Mouse (Mus musculus) C2C12 (cell line): ENCODE measurements around the gene Frg2f1. TPM values are rescaled to one million over a fixed set of nuclear protein-coding genes. Genes with fewer than 3 reads are reported as not detected.

Experiments used
- H3K27me3 ChIP-seq: one replicate; pipeline ENCODE4 v1.6.1; 2011; ENCODE audit not compliant: control insufficient read depth, insufficient read depth, insufficient read length
- H3K36me3 ChIP-seq: one replicate; pipeline ENCODE4 v1.6.1; 2011; ENCODE audit not compliant: control insufficient read depth, insufficient read depth
- H3K4me3 ChIP-seq: one replicate; pipeline ENCODE4 v1.5.1; 2011; ENCODE audit warnings: mild to moderate bottlenecking, control low read depth; ENCODE audit not compliant: poor library complexity, insufficient read depth, severe bottlenecking
- H3K79me2 ChIP-seq: one replicate; pipeline ENCODE4 v1.6.1; 2011; ENCODE audit not compliant: control insufficient read depth, insufficient read depth
- H3K79me3 ChIP-seq: one replicate; pipeline ENCODE4 v1.6.1; 2011; ENCODE audit warnings: low read depth, control low read depth
- H3ac ChIP-seq: one replicate; pipeline ENCODE3; 2011; ENCODE audit warnings: low read depth; ENCODE audit not compliant: control insufficient read depth, insufficient read length
- CEBPB ChIP-seq: IDR thresholded peaks from one replicate; pipeline ENCODE4 v1.6.1; 2011; ENCODE audit warnings: low read depth, mild to moderate bottlenecking, control low read depth, moderate library complexity
- CTCF ChIP-seq: IDR thresholded peaks from one replicate; pipeline ENCODE4 v1.5.1; 2011; ENCODE audit not compliant: control insufficient read depth, insufficient read depth, insufficient read length
- FOSL1 ChIP-seq: IDR thresholded peaks from one replicate; pipeline ENCODE4 v1.8.0; 2011; ENCODE audit warnings: mild to moderate bottlenecking, low read length; ENCODE audit not compliant: poor library complexity, insufficient read depth, severe bottlenecking
- MAX ChIP-seq: IDR thresholded peaks from one replicate; pipeline ENCODE4 v1.6.1; 2011; ENCODE audit warnings: mild to moderate bottlenecking, control low read depth
- MYOD1 ChIP-seq: IDR thresholded peaks from one replicate; pipeline ENCODE4 v1.6.1; 2011; ENCODE audit warnings: low read depth; ENCODE audit not compliant: control insufficient read depth, insufficient read length
- MYOG ChIP-seq: IDR thresholded peaks from one replicate; pipeline ENCODE4 v1.6.1; 2011; ENCODE audit not compliant: control insufficient read depth, insufficient read length; ENCODE audit errors: extremely low read depth
- USF1 ChIP-seq: IDR thresholded peaks from one replicate; pipeline ENCODE4 v1.6.1; 2011; ENCODE audit warnings: low read depth, mild to moderate bottlenecking, control low read depth, moderate library complexity
- polyA plus RNA-seq: library from polyadenylated mRNA; unstranded; fragments of >200 nt; fragmentation: generic; extraction: Trizol; gene quantifications from one replicate; pipeline ENCODE4 v1.2.1, GENCODE M21; 2012; ENCODE audit warnings: missing spikeins

Frg2f1 gene
- polyA plus RNA-seq, 1 experiment: 2.0 TPM

DNA sequence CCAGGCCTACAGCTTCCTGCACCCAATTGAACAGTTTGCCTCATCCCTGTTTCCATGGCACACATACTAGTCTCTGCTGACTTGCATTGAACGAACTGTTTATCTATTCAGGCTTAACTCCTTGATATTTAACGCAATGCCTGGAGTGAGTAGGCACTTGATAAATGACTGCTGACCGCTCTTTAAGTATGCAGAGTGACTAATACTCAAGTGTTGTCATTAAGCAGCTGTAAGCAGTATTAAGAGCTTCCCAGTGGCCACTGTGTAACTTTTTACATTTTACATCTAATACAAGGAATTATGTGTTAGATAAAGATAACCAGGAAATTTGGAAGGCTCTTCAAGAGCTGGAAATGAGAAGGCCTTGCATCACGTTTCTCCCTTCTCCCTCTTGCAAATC lies 4.2 kb downstream of the Frg2f1 start:
- H3K79me2 ChIP-seq: peaks cover 7% of the 10 kb centered on the region
- H3K79me3 ChIP-seq: peaks cover under 1% of the 10 kb centered on the region
- H3K27me3 ChIP-seq: no peaks in the 10 kb centered on the region
- no peak overlapping the region for H3ac ChIP-seq
- no peak for TF ChIP-seq USF1
- TF ChIP-seq FOSL1: no peak
- no peak for TF ChIP-seq MYOG
- TF ChIP-seq CEBPB: no peak
- TF ChIP-seq MAX: no peak
- no peak for TF ChIP-seq CTCF
- no peak for TF ChIP-seq MYOD1
- no peak overlapping the region for H3K4me3 ChIP-seq
- H3K36me3 ChIP-seq: no peaks in the 10 kb centered on the region

- no peak overlapping the region for H3K4me3 ChIP-seq
- no peaks in the 10 kb centered on the region for H3K27me3 ChIP-seq
- no peaks in the 10 kb centered on the region for H3K36me3 ChIP-seq
- H3K79me2 ChIP-seq: no peaks in the 10 kb centered on the region
- H3ac ChIP-seq: no peak overlapping the region
- no peaks in the 10 kb centered on the region for H3K79me3 ChIP-seq
- no peak for TF ChIP-seq USF1
- no peak for TF ChIP-seq MYOD1
- no peak for TF ChIP-seq CTCF
- no peak for TF ChIP-seq CEBPB
- no peak for TF ChIP-seq MAX
- no peak for TF ChIP-seq FOSL1
Measured at GRCm38 (mm10) chr4:119531813-119532212, 7.5 kb downstream of the Frg2f1 start.

DNA sequence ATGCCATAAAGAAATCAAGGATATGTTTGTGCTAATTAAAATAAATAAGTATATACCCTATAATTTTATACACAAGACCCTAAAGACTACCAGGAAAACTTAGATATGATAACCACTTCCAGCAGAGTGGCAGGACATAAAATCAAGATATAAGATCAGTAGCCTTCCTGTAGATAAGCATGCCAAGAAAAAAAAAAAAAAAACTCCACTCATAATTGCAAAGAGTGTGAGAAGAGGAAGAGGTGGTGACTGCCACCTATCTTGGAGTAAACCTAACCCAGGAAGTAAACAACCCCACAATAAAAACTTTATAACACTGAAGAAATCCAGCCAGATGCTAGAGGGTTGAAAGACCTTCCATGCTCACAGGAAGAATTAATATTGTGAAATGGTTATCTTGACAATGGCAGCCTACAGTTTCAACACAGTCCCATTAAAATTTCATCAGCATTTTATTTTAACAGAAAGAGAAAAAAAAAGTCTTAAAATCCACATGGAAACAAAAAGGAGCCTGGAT lies 12.9 kb downstream of the Frg2f1 start:
- Histone ChIP-seq H3K27me3 (peaks cover 5% of the 10 kb centered on the region), H3K79me3 (no peaks in the 10 kb centered on the region), H3ac (no peak overlapping the region), H3K4me3 (no peak overlapping the region), H3K36me3 (no peaks in the 10 kb centered on the region), H3K79me2 (no peaks in the 10 kb centered on the region)
- TF ChIP-seq CEBPB (no peak), MAX (no peak), USF1 (no peak), FOSL1 (no peak), CTCF (no peak), MYOD1 (no peak), MYOG (no peak)

- peaks cover 9% of the 10 kb centered on the region for H3K27me3 ChIP-seq
- TF ChIP-seq MYOD1: no peak
- TF ChIP-seq MAX: no peak
- no peak for TF ChIP-seq CEBPB
- TF ChIP-seq FOSL1: no peak
- no peak for TF ChIP-seq USF1
- TF ChIP-seq MYOG: no peak
- TF ChIP-seq CTCF: no peak
- no peaks in the 10 kb centered on the region for H3K79me2 ChIP-seq
- H3K79me3 ChIP-seq: no peaks in the 10 kb centered on the region
- no peaks in the 10 kb centered on the region for H3K36me3 ChIP-seq
- no peak overlapping the region for H3K4me3 ChIP-seq
- no peak overlapping the region for H3ac ChIP-seq
Measured at GRCm38 (mm10) chr4:119524466-119524865, 14.9 kb downstream of the Frg2f1 start.

GRCm38 (mm10) chr4:119524010-119524409 lies 15.3 kb downstream of the Frg2f1 start:
- TF ChIP-seq MYOG (no peak), MAX (no peak), MYOD1 (no peak)
- H3K4me3 ChIP-seq: no peak overlapping the region
- no peaks in the 10 kb centered on the region for H3K79me2 ChIP-seq
- no peaks in the 10 kb centered on the region for H3K36me3 ChIP-seq
- no peak overlapping the region for H3ac ChIP-seq
- H3K27me3 ChIP-seq: peaks cover 9% of the 10 kb centered on the region
- H3K79me3 ChIP-seq: no peaks in the 10 kb centered on the region

DNA sequence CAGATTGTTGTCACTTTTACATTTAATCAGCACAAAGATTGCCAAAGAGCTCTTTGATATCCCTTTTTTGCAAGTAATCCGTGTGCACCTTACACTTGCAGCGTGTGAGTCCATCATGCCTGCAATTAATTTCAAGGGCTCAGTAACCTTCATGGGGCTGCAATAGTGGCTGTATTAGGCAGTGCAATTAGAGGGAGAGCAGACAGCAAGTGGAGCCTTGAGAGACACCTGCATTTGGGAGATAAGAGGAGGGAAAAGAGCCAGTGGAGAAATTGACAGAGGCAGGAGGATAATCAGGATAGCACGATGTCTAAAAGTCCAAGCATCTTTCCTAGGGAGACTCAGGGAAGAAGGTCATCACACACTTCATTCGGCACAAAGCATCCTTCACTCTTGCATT lies 15.8 kb downstream of the Frg2f1 start:
- TF ChIP-seq CEBPB (no peak), MYOG (no peak), FOSL1 (no peak), USF1 (no peak)
- no peak overlapping the region for H3ac ChIP-seq
- H3K36me3 ChIP-seq: no peaks in the 10 kb centered on the region
- H3K79me2 ChIP-seq: no peaks in the 10 kb centered on the region
- H3K27me3 ChIP-seq: peaks cover 9% of the 10 kb centered on the region
- H3K4me3 ChIP-seq: no peak overlapping the region
- no peaks in the 10 kb centered on the region for H3K79me3 ChIP-seq

- peaks cover 7% of the 10 kb centered on the region for H3K27me3 ChIP-seq
- H3ac ChIP-seq: no peak overlapping the region
- TF ChIP-seq FOSL1 (no peak), MAX (no peak), MYOD1 (no peak), USF1 (no peak), MYOG (no peak), CTCF (no peak), CEBPB (no peak)
- no peak overlapping the region for H3K4me3 ChIP-seq
- no peaks in the 10 kb centered on the region for H3K79me2 ChIP-seq
- H3K79me3 ChIP-seq: no peaks in the 10 kb centered on the region
- H3K36me3 ChIP-seq: no peaks in the 10 kb centered on the region
Measured at GRCm38 (mm10) chr4:119512731-119513141, 26.6 kb downstream of the Frg2f1 start.
